Mouse (Mus musculus) ES-Bruce4 (cell line): ENCODE data around the gene Serpinb1c. TPM values are rescaled to one million over a fixed set of nuclear protein-coding genes. Genes with fewer than 3 reads are reported as not detected.
"Not testable (repeated sequence)": the region's sequence is repeated elsewhere in the genome, so short reads cannot be mapped to it uniquely, and the experiment has no call there.

ENCODE experiments used
- H3K27ac ChIP-seq: 2 replicates; pipeline ENCODE4 v1.5.1; 2012; ENCODE audit warnings: low read length, inconsistent platforms; ENCODE audit not compliant: insufficient read depth
- H3K27me3 ChIP-seq: 2 replicates; pipeline ENCODE4 v1.6.1; 2012; ENCODE audit warnings: mild to moderate bottlenecking, low read length, inconsistent platforms; ENCODE audit not compliant: control insufficient read depth, poor library complexity, insufficient read depth, severe bottlenecking
- H3K36me3 ChIP-seq: 2 replicates; pipeline ENCODE4 v1.6.1; 2012; ENCODE audit warnings: inconsistent platforms, mild to moderate bottlenecking, low read length, moderate library complexity; ENCODE audit not compliant: control insufficient read depth, poor library complexity, insufficient read depth, severe bottlenecking
- H3K4me1 ChIP-seq: one replicate; pipeline ENCODE4 v1.8.1; 2011; ENCODE audit warnings: low read length; ENCODE audit not compliant: control insufficient read depth, insufficient read depth
- H3K4me3 ChIP-seq: 2 replicates; pipeline ENCODE4 v1.5.1; 2011; ENCODE audit warnings: low read depth, mild to moderate bottlenecking, low read length
- H3K9ac ChIP-seq: 2 replicates; pipeline ENCODE4 v1.6.1; 2012; ENCODE audit warnings: low read depth, mild to moderate bottlenecking, inconsistent platforms; ENCODE audit not compliant: poor library complexity, severe bottlenecking
- H3K9me3 ChIP-seq: replicated peaks from 2 replicates; pipeline ENCODE4 v1.6.1; 2012; ENCODE audit warnings: mild to moderate bottlenecking, low read length, inconsistent platforms; ENCODE audit not compliant: control insufficient read depth, poor library complexity, insufficient read depth, severe bottlenecking
- CTCF ChIP-seq: IDR thresholded peaks from one replicate; pipeline ENCODE4 v1.8.1; 2011; ENCODE audit warnings: low read depth, low read length
- EP300 ChIP-seq: IDR thresholded peaks from 2 replicates; pipeline ENCODE4 v1.6.1; 2011; ENCODE audit warnings: low read depth, low read length; ENCODE audit not compliant: insufficient read depth
- POLR2A ChIP-seq: IDR thresholded peaks from one replicate; pipeline ENCODE4 v1.8.1; 2011; ENCODE audit warnings: low read length; ENCODE audit not compliant: insufficient read depth
- polyA plus RNA-seq: library from polyadenylated mRNA; stranded (reverse); fragments of >200 nt; gene quantifications from 2 replicates; pipeline ENCODE4 v1.2.4, GENCODE M21; 2011; ENCODE audit warnings: low read depth; ENCODE audit not compliant: missing spikeins, insufficient read depth, insufficient read length

Serpinb1c gene
- not detected in 2 replicates for polyA plus RNA-seq

DNA sequence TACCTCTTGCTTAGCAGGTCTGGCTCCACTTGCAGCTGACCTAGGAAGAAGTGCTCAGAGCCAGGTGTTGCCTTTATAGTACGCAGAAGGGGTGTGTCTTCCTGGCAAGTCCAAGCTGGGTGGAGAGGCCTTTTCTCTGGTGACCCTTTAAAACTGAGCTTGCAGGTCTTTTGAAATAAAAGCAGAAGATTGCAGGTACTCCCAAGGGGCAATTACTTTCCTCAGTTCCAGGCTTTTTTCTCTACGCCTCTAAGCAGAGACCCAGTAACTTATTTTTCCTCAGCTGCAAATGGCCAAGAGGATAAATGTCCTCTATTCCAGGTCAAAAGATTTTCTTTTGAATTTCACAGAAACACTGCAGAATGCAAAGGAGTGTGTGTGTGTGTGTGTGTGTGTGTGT is at the start of gene Serpinb1c:
Gene Serpinb1c, minus strand, starts transcription at position 101 of the 400 bp plus-strand sequence.
- no peaks in the 10 kb centered on the region for H3K27me3 ChIP-seq
- H3K27ac ChIP-seq, result no peak within 1 kb of the TSS
- H3K4me3 ChIP-seq, result no peak within 1 kb of the TSS
- no peak within 1 kb of the TSS for H3K9ac ChIP-seq
- no peaks in the 10 kb centered on the region for H3K36me3 ChIP-seq
- 0 out of 2 replicates have a peak, but pooled peaks have one; percentile 22 for TF ChIP-seq EP300
- no peak for TF ChIP-seq POLR2A
- H3K9me3 ChIP-seq, result no peaks in the 10 kb centered on the region
- H3K4me1 ChIP-seq, result no peaks in the 10 kb centered on the region

DNA sequence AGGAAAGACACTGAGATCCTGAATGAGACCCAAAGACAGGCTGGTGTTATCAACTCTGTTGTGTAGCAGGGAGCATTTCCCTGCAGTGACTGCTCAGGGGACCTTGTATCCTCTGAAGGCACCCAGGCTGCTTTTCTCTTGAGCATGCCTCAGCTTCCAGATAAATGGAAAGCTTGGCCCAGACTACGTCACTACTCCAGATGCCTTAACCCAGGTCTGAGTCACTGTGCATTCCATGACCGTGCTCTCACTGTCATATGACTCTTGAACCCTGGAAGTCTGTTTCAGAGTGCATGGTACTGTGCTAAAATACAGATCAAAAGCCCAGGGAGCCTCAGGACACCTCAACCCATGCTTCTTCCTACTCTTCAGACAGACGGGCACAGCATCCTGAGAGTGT is 41.2 kb upstream of the Serpinb1c start:
- H3K4me1 ChIP-seq, H3K4me3 ChIP-seq, H3K27me3 ChIP-seq, H3K36me3 ChIP-seq, H3K27ac ChIP-seq, H3K9me3 ChIP-seq, H3K9ac ChIP-seq: not testable (repeated sequence)

DNA sequence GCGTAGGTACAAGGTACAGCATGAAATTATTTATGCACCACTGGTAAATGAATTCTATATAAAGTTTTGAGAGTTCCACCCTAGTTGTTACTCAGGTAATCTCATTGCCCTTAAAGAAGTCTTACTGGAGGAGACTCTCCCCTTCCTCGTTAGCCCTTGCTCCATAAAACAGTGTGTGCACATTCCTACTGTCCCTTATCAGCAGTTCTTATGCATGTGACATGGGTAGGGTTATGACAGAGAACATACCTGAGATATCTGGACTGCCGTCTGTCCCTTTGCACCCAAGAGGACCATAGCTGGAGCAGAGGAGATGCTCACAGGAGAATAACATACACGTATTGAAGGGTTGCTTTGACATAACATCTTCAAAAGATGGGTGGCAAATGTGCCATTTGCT is 40.3 kb upstream of the Serpinb1c start:
- H3K9ac ChIP-seq, H3K36me3 ChIP-seq, H3K4me1 ChIP-seq, H3K27ac ChIP-seq, H3K27me3 ChIP-seq, H3K9me3 ChIP-seq, H3K4me3 ChIP-seq: not testable (repeated sequence)

DNA sequence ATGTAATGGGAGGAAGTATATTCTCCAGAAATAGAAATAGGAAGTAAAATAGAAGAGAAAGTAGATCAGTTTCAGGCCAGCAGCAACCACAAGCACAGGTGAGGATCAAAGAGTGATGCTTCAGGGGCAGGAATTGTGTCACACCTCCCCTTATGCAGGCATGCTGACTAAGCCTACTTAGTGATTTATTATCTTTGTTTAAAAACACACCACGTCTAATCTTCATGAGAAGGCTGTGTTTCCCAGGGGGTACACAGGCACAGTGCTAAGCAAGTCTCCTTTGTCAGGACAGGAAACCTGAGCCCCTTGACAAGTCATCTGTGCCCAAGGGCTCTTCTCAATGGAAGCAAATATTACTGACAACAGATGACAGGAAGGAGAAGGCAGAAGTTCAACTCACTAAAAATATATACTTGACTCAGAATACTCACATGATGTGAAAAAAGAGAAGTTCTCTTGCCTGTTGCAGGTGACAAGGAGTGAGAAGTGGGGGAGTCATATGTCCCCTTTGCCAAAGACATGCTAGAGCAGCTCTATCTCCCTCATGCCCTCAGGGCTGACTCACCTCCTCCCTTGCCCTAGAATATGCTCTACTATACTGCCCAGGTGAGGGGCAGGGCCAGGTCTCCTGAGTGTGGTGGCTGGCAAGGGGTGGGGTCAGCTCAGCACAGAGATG is 36.8 kb upstream of the Serpinb1c start:
- TF ChIP-seq POLR2A, result no peak
- TF ChIP-seq CTCF, result no peak
- no peak for TF ChIP-seq EP300
- no peak overlapping the region for H3K9ac ChIP-seq
- no peaks in the 10 kb centered on the region for H3K27me3 ChIP-seq
- H3K9me3 ChIP-seq, result no peaks in the 10 kb centered on the region
- H3K27ac ChIP-seq, result no peak overlapping the region
- no peak overlapping the region for H3K4me3 ChIP-seq
- no peaks in the 10 kb centered on the region for H3K4me1 ChIP-seq
- H3K36me3 ChIP-seq, result no peaks in the 10 kb centered on the region

DNA sequence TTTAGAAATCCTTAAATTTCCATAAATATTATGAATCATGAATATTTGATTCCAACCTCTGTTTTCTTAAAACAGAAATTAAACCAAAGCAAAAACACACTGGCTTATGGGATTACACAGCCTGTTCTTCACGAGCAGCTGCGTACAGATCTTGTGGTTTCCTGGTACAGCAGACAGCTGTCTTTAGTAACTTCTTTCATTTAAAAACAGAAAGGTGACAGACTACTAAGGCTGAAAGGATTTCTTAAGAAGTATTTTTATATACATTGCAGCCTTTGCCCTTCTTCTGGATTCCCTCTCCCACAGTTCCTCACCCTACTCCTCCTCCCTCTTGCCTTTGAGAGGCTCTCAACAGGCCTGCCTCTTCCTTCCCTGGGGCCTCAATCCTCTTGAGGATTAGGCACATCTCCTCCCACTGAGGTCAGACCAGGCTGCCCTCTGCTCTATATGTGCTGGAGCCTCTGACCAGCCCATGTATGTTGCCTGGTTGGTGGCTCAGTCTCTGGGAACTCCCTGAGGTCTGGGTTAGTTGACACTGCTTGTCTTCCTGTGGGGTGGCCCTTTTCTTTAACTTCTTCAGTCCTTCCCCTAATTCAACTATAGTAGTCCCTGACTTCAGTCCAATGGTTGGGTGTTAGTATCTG is 31.2 kb upstream of the Serpinb1c start:
- H3K9me3 ChIP-seq, result no peaks in the 10 kb centered on the region; the same call in 1 of the 2 replicates
- no peak overlapping the region for H3K4me3 ChIP-seq
- no peak overlapping the region for H3K27ac ChIP-seq
- H3K27me3 ChIP-seq, result no peaks in the 10 kb centered on the region
- no peaks in the 10 kb centered on the region for H3K36me3 ChIP-seq
- H3K4me1 ChIP-seq, result no peaks in the 10 kb centered on the region
- TF ChIP-seq EP300, result no peak
- TF ChIP-seq CTCF, result no peak
- no peak for TF ChIP-seq POLR2A
- no peak overlapping the region for H3K9ac ChIP-seq

DNA sequence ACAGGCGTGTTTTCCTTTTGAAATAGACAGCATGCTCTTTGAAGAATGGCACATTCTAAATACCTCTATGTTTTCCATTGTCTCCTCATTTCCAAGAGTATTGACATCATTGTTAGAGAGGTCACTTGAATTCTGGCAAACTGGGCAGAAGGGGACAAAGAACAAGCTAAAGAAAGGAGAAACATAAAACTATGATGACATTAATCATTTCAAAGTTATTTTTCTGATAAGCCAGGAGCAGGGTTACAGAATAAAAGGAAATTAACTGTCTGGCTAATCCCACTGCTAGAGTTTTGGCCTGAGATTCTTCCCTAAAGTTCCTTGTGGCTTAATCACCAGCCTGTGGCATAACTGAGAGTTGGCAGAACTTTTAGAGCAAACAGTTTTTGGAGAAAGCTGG is 29.2 kb upstream of the Serpinb1c start:
- no peak overlapping the region for H3K27ac ChIP-seq
- H3K4me1 ChIP-seq, result no peaks in the 10 kb centered on the region
- no peaks in the 10 kb centered on the region for H3K36me3 ChIP-seq
- H3K4me3 ChIP-seq, result no peak overlapping the region
- no peaks in the 10 kb centered on the region for H3K27me3 ChIP-seq
- TF ChIP-seq EP300 (no peak), POLR2A (no peak), CTCF (no peak)
- H3K9ac ChIP-seq, result no peak overlapping the region
- no peaks in the 10 kb centered on the region; the same call in 1 of the 2 replicates for H3K9me3 ChIP-seq
